Mouse (Mus musculus): ENCODE data around the gene Lcn6.
"Not testable (repeated sequence)": the region's sequence is repeated elsewhere in the genome, so short reads cannot be mapped to it uniquely, and the experiment has no call there.

Gene Lcn6

GRCm38 (mm10) chr2:25703706-25704105, 27.1 kb downstream of the Lcn6 start:
- DNase-seq (ENCODE audit: low spot score) = no peak

GRCm38 (mm10) chr2:25706643-25707481, 30.3 kb downstream of the Lcn6 start, which contains the start of gene Bmyc:
Gene Bmyc, plus strand, starts transcription at chr2:25706739.
- DNase-seq (ENCODE audit: low spot score) = peak; percentile 87

GRCm38 (mm10) chr2:25708121-25708520, 31.5 kb downstream of the Lcn6 start:
- DNase-seq (ENCODE audit: low spot score) = peak; percentile 56

GRCm38 (mm10) chr2:25709056-25709455, 32.5 kb downstream of the Lcn6 start:
- DNase-seq (ENCODE audit: low spot score) = not testable (repeated sequence)

- DNase-seq (ENCODE audit: low spot score) = not testable (repeated sequence)
Measured at GRCm38 (mm10) chr2:25709791-25710190, 33.2 kb downstream of the Lcn6 start.

- DNase-seq (ENCODE audit: low spot score) = not testable (repeated sequence)
Measured at GRCm38 (mm10) chr2:25711641-25712040, 35.1 kb downstream of the Lcn6 start.

- no peak for DNase-seq (ENCODE audit: low spot score)
Measured at GRCm38 (mm10) chr2:25717222-25717621, 40.6 kb downstream of the Lcn6 start.

All from layer of hippocampus, adult 11-12 months (tissue).